Mouse (Mus musculus): ENCODE data around the gene Atrnl1.

The Atrnl1 gene

DNA sequence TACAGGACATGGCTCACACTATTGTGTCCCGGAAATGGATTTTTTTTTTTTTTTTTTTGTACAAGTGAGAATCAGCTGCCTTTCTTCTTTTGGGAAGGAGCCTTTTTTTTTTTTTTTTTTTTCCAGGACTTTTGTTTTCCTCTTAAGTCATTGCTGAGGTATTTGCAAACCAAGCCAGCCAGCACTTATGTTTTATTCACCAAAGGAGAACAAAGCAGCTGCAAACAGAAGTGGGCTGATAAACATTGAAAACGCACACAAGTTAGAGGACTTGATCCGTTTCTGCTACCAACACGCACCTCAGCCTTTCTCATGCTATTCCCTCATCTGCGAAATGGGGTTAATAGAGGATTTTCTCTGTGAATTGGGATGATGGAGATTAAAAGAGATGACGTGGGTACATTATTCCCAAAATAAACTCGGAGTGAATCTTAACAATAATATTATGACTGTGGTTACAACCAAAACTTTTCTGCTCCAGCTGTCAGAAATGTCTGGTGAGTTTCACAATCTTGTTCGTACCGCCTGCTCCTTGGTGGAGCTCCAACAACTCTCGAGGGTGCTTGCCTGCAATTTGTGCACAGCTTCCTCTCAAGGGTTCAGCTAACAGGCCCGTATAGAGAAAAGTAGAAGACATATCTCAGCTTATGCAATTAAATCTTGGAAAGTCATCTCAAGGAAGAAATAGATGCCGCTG is 1.3 kb upstream of the Atrnl1 start:
- no peak for DNase-seq (ENCODE audit: low read depth, low spot score)

DNA sequence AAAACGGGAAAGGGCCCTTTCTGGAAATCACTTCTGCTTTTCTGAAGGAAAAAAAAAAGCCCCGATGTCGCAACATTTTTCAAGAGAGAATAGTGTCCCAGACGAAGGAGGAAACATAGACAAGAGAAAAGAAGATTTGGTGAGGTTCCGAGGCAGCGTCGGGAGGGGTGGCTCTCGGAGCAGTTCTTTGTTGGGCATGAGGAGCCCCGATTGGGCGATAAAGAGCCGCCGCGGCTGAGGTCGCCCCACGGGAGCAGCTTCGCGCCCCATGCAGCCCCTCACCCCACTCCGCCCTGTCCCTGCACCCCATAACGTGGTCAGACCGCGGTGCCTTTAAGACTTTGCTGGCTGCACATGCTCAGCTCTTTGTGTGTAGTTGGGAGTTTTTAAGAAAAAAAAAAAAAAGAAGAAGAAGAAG is 767 bp upstream of the Atrnl1 start:
- no peak for DNase-seq (ENCODE audit: low read depth, low spot score)

DNA sequence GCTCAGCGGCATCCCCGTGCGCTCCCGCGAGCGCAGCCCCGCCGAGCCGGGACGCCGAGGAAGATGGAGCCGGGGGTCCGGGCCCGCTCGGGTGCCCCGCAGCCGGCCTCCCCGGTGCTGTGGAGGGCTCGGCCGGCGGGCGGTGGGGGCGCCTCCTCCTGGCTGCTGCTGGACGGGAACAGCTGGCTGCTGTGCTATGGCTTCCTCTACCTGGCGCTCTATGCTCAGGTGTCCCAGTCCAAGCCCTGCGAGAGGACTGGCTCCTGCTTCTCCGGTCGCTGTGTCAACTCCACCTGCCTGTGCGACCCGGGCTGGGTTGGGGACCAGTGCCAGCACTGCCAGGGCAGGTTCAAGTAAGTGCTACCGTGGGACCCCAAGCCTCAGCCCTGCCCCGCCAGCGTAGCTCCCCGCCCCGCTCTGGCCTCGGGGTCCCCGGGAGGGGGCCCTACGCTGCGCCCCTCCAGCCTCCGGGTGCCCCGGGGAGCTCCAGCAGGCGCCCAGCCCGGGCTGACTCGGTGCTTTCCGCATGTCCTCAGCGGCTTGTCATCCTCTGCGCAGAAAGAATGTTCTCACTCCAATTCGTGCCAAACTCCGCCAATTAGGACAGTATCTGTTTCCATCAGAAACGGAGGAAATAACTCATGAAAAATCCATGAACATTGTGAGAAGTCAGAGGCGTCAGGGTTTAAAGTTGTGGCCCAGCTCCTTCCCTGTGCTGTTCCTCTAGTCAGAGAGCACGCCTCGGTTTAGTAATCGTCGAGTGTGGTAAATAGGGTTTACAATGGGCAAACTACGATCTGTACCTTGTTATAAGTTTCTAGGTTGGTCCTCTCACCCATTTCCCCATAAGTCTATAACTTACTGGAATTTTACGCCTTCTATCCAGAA is 701 bp downstream of the Atrnl1 start:
- no peak for DNase-seq (ENCODE audit: low read depth, low spot score)

DNA sequence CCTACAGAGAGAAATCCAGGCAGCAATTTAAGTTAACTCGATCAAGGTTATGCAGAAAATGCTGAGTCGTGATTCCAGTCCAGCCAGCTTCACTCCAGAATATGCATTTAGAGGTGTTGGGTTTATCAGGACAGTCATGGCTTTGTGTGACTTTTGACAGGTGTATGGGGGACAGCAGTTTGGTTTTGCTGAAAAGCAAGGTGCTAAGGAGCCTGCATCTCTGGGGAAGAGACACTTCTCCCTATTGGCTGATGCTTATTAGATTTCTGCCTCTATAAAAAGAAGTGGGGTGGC is 1.3 kb downstream of the Atrnl1 start:
- no peak for DNase-seq (ENCODE audit: low read depth, low spot score)

DNA sequence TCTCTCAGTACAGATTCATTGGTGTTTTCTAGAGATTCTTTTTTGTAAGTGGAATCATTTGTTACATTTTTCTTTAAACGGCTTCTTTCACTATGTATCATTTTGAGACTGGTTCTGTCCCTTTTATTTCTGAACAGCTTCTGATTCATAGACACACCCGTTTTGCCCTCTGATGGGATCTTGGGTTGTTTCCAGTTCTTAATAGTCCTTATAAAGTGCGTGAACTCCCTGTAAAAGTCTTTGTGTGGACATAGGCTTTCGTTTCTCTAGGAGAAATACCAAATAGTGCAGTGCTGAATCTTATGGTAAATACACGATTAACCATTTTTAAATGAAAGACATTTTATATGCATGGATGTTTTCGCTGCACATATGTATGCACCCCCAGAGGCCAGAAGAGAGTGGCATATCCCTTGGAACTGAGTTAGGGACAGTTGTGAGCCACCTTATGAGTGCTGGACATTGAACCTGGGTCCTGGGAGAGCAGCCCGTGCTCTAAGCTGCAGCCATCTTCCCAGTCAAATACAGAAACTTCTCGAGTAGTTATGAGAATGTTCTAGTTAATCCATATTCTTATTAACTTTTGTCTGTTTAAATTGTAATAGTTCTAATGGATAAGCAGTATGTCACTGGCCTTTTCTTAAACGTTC is 5.3 kb downstream of the Atrnl1 start:
- no peak for DNase-seq (ENCODE audit: low read depth, low spot score)

DNA sequence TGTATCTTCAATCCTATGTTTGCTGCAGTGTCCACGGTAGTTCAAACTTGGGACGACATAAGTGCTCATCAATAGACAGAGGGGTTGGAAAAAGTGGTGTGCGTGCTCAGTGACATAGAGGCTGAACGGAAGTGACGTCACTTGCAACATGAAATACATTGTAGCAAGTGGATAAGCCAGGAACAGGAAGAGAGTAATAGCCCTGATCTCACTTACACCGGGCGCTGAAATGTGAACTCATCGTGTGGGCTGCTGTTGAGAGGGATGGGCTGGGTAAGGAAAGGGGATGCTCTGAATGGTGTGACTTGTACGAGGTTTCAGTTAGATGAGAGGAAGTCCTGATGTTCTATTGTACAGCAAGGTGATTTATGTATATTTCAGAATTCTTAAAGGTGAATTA is 8.3 kb downstream of the Atrnl1 start:
- no peak for DNase-seq (ENCODE audit: low read depth, low spot score)

DNA sequence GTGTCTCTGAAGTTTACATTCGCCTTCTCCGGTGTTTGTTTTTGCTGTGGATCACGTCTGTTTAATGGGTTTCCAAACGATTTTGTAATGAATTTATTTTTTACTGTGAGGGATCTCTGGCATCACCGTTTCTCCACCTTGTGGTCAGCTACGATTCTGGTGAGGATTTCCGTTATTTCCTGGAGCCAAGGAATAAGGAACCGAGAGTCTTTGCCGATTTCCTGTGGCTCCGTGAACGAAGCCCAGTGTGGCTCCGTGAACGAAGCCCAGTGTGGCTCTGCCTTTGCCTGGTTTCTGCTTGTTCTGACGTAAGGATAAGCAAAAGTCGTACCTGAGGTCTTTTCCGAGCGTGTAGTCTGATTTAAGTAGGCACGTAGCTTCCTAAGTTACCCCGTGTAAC is 11.0 kb downstream of the Atrnl1 start:
- DNase-seq (ENCODE audit: low read depth, low spot score), result no peak

DNA sequence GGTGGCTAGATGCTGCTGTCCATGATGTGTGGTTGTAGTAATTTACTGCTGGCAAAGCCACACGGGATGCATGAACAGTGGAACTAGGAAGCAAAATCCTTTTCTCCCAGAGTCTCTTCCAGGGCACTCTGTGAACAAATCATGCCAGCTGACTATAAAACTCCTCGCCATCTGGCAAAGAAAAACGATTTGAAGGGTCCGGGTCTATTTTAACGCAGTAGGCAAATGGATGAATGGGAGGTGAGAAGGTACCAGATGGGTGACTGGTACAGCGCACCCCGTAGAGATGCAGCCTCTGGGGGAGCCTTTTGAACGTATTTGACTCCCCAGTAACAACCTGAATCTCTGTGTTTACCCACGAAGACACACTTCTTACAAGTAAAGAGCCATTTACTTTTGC is 14.9 kb downstream of the Atrnl1 start:
- no peak for DNase-seq (ENCODE audit: low read depth, low spot score)

DNA sequence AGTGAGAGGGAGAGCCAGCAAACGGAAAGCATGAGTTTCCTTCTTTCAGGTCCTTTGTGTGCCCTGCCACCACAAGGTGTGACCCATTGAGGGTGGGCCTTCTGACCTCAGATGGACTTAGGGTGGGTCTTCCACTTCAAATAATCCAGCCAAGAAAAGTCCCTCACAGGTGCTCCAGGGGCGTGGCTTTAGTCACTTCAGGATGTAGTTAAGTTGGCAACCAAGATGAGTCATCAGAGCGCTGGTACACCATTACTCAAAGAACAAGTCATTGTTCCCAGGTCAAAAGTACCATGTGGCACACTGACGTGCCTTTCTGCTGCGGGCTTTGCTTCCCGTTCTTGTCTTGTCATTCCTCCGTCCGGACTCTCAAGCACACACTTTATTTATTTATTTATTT is 16.4 kb downstream of the Atrnl1 start:
- DNase-seq (ENCODE audit: low read depth, low spot score), result no peak

DNA sequence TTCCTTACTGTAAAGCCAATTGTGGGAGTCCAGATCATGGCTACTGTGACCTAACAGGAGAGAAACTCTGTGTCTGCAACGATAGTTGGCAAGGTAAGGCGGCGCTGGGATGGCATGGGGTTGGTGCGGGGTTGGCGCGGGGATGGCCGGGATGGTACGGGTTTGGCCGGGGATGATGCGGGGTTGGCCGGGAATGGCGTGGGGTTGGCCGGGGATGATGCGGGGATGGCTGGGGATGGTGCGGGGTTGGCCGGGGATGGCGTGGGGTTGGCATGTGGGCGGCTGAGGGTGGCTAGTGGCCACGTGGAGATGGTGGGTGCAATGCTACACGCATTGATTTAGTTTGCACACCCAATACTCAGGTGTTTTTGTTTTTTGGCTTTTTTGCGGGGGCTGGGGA is 31.7 kb downstream of the Atrnl1 start:
- DNase-seq (ENCODE audit: low read depth, low spot score), result no peak

DNA sequence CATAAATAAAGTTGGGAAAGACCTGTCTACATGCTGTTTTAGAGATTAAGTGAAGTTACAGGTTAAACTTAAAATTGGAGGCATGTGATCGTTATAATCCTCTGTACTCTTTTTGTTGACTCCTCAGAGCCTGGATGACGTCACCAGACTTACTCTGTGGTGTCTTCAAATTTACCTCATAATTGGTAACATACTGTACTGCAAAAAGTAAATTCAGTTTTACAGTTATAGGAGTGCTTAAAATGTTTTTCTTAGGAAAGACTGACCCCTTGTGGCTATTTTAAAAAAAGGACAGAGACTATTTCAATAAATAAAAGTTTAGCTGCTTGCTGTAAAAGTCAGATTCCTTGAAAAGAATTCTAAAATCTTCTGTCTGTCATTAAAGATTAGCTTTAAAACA is 32.1 kb downstream of the Atrnl1 start:
- peak; percentile 8 for DNase-seq (ENCODE audit: low read depth, low spot score)

DNA sequence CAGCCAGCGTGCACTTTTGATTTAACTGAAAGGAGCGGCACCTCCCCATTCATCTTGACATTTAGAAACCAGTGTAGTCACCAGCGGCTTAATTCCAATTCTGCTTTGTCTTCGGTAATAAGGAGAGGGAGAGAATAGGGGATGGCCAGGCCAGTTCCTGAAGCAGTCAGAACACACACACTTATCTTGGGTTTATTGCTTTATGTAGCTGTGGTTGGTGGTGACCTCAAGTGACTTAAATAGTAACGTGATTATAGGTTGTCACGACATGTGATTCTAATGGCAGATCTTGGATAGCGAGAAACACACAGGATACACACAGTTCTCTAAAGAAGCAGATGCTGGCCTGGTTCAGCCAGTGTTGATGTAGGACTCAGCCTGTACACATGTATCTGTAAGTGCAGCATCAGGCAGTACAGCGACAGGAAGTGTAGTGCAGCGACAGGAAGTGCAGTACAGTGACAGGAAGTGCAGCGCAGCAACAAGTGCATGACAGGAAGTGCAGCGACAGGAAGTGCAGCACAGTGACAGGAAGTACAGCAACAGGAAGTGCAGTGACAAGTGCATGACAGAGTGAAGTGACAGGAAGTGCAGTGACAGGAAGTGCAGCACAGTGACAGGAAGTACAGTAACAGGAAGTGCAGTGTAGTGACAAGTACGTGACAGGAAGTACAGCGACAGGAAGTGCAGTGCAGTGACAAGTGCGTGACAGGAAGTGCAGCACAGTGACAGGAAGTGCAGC is 37.5 kb downstream of the Atrnl1 start:
- no peak for DNase-seq (ENCODE audit: low read depth, low spot score)

DNA sequence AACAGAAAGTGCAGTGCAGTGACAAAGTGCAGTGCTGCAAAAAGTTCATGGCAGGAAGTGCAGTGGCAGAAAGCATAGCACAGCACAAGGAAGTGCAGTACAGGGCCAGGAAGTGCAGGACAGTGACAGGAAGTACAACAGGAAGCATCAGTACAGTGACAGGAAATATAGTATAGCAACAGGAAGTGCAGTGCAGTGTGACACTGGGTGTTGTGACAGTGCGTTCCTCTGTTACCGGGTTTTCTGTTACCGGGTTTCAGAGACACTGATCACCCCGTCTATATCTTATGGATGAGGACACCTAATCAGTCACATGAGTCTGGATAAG is 38.1 kb downstream of the Atrnl1 start:
- no peak for DNase-seq (ENCODE audit: low read depth, low spot score)

DNA sequence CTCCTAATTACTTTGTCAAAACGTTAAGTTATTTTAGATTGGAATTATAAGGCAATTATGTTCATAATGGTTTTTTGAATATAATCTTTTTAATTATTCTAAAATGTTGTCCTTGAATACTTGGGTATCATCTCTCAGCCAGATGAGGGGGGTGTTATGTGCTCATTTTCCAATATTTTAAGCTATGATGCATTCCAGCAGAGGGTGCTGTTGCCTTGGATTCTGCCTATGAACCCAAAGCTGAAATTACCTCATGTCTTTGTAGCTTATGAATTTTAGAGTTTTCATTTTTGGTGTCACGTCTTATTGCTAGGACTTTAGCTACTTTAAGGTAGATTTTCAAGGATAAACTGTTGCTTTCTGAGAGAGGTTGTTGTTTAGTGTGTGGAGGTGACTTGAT is 44.2 kb downstream of the Atrnl1 start:
- no peak for DNase-seq (ENCODE audit: low read depth, low spot score)

DNA sequence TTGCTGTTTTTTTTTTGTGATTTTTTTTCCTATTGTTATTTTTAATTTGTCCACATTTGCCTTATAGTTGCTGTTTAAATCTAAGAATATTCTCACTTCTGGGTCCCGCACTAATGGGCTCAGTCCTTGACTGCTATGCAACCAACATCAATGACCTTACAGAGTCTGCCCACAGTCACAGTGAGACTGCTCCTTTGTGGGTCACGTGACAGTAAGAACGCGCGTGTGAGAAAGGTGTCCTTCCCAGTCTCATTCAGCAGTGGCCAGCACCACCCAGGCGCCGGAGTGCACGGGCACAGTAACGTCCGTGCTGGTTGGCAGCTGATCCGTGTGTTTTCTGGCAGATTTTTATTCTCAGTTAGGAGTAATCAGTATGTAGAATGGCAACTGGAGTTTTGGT is 44.7 kb downstream of the Atrnl1 start:
- DNase-seq (ENCODE audit: low read depth, low spot score), result no peak

DNA sequence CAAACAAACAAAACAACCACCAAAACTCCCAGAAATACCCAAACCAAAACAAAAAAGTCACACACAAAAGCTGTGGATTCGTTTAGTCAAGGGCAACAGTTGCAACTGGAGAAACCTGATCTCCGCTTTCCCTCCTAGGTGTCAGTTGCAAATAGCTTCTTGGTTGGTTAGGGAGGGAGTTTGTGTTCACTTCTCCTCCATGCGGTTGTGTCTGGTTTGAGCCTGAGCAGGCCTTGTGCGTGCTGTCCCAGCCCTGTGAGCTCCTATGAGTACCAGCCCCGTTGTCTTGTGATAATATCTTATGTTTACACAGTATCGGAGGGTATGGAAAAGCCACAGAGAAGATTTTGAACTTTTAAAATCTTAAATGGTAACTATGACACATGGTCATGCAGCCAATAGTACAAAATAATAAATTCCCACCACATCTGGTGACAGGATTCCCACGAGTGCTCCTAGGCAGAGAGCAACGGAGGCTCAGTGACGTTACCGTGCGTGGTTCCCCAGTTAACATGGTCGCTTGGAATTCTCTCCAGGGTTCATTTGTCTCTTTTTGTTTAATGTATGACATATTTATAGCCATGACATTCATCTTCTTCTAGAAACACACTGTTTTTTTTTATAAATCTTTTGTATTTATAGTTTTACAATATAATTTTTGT is 46.7 kb downstream of the Atrnl1 start:
- no peak for DNase-seq (ENCODE audit: low read depth, low spot score)

DNA sequence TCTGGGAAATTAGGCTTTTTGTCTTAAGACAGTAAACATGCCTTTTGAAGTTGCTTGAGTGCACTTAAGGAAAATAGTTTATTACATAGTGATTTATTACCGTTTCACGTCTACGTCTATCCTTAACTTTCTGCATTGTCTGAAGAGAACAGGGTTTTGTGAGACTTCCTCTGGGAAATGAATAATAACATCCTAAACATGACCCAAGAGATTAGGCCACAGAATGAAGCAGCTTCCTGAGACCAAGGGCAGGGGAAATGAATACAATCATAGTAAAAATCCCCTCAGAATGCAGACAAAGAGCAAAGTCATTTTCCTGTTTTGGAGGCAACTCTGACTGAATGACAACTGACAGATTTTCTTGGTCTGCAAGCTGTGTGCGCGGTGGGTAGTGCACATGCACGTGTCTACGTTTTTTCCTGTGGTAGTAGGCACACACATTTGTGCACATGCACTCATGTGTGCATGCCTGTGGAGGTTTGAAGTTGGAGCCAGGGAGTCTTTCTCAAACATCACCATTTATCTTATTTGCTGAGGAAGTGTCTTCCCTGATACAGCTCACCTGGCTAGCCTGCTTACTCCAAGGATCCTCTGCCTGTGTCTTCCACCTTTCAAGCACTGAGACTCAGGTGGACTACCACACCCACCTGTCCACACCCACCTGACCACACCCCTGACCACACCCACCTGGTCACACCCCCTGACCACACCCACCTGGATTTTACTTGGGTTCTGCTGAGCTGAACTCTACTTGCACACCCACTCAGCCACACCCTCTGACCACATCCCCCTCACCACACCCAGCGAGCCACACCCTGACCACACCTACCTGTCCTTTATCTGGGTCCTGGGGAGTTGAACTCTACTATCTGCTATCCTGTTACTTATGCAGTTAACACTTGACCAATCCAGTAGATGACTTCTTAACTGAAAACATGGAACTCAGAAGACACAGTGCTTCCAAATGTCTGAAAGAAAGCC is 47.6 kb downstream of the Atrnl1 start:
- no peak for DNase-seq (ENCODE audit: low read depth, low spot score)

DNA sequence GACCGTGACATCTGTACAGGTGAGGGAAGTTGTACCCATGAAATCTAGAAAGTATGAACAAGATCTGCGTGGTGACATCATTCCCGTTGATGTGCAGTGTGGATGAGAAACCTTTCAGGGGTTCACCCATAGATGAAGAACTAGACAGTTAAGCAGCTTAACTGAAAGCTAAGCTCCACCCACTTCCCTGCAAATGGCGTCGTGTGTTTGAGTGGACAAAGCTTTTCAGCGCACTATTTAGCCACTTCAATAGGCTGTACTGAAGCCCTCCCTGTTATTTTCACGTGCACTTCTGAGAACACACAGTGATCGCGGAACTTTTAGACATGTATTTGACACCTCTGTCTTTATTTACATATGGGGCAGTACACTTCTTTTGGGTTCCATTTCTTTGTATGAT is 56.2 kb downstream of the Atrnl1 start:
- DNase-seq (ENCODE audit: low read depth, low spot score), result no peak

DNA sequence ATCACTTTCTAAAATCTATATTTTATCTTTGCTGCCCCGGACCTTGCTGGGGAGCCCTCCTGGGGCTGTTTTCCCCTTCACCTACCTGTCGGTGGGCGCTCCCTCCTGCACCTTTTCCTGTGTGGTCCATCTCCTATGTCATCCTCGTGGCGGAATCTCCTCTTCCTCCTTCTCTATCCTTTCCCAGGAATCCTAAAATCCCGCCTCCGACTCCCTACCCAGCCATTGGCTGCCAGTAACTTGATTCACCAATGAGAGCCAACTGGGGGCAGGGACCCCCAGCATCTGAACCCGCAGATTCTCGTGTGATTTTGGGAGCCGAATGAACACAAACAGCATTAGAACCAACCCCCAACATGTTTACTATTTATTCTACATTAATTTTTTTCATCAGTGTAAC is 57.1 kb downstream of the Atrnl1 start:
- no peak for DNase-seq (ENCODE audit: low read depth, low spot score)

DNA sequence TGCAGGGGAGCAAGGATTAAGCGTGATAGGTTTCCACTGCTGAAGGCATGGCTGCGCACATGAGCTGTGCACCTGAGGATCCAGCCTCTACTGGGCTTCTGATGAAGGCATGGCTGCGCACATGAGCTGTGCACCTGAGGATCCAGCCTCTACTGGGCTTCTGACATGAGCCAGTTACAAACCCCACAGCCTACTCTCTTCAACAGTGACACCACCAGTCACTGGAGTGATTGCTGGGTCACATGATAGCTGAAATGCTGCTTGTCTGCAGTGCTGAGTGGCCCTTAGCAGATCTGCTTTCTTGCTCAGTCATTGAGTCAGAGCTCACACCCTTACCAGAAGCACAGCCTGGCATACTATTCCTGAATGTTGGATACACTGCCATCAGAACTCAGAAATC is 68.6 kb downstream of the Atrnl1 start:
- DNase-seq (ENCODE audit: low read depth, low spot score), result no peak

DNA sequence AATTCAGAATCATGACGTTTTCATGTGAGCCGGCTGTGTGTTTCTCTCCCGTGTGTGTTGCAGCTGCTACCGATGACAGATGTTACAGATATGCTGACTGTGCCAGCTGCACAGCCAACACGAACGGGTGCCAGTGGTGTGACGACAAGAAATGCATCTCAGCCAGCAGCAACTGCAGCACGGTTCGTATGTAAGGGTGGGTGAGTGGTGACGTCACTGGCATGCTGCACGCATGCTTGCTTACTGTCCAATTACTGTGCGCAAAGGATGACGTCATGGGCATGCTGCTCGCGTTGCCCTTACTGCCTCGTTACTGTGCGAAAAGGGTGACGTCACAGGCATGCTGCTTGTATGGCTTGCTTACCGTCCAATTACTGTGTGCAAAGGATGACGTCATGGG is 75.8 kb downstream of the Atrnl1 start:
- no peak for DNase-seq (ENCODE audit: low read depth, low spot score)

Data from c-Kit-negative CD71-positive TER-119-positive erythroid progenitor cells, embryonic 14.5 days (primary cell).